Mouse (Mus musculus) lung, postnatal 0 days (tissue): ENCODE measurements around the gene Stat4.
A peak's percentile ranks its signal among the peaks of the same experiment; 100 is the strongest.

Source experiments
- CTCF ChIP-seq: IDR thresholded peaks from 2 replicates; pipeline ENCODE4 v1.5.1; 2016; ENCODE audit warnings: antibody characterized with exemption, mild to moderate bottlenecking
- EP300 ChIP-seq: IDR thresholded peaks from 2 replicates; pipeline ENCODE4 v1.6.1; 2016; ENCODE audit warnings: antibody characterized with exemption, mild to moderate bottlenecking, control low read depth

DNA sequence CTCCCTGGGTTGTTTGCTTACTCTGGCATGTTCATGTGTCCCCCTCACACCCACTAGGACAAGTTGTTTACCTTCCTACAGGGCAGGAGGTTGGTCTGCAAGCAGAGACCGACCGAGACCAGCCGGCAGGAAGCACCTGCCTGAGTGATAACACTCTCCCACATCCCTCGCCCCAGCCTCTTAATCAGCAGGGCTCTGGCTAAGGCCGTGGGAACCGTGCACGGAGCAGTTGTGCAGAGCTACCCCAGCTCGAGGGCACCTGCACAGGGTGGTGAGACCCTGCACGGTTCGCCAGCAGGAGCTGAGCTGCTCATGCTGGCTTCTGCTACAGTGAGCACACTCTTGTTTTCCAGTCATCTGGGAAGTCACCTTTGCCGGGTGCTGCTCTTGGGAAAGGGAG is 163.7 kb downstream of the Stat4 start:
- no peak for TF ChIP-seq CTCF
- peak; percentile 19; the same call in 1 of the 2 replicates for TF ChIP-seq EP300
